Mouse (Mus musculus) liver, postnatal 0 days (tissue): ENCODE results near the gene Fam166b.

ENCODE experiments used
- CTCF ChIP-seq: sonication (generic); IDR thresholded peaks from 2 replicates; pipeline ENCODE4 v1.5.1; 2016; ENCODE audit warnings: antibody characterized with exemption, low read depth
- EP300 ChIP-seq: IDR thresholded peaks from 2 replicates; pipeline ENCODE4 v1.6.1; 2016; ENCODE audit warnings: antibody characterized with exemption, low read depth, mild to moderate bottlenecking

- peak; percentile 61 for TF ChIP-seq CTCF
- TF ChIP-seq EP300, result no peak
Measured at GRCm38 (mm10) chr4:43406162-43406971, 22.6 kb downstream of the Fam166b start.
